In the genomic region with DNA sequence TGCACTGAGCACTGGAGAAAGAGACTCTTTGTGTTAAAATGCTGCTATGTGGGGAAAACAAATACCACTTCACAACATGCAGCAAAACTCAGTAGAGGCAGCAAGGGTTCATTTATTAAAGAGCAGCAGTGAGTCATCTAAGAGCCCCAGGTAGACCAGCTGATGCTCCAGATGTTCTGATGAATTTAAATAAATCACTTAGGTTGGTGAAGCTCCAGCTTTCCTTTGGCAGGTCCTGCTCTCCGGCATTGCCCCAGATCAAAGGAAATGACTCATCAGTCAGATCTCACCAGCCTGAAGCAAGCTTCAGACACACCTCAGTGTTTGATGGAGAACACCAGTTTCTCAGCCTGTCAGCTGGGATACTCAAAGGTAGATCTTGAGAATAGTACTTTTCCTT, we compare ENCODE assay signal across 14 mouse cellular contexts. TPM values are rescaled to one million over a fixed set of nuclear protein-coding genes. Genes with fewer than 3 reads are reported as not detected.
"Had no signal": no experiment of that assay in that cellular context is flagged by ENCODE, and none has a peak within 500 bp of the region (broad histone marks: within the 10 kb centered on the region; RNA-seq: fewer than 3 reads in every experiment).

No protein-coding gene starts in this region.

- H3K27me3 ChIP-seq: limb, embryonic 12.5 days; neural tube, embryonic 12.5 days had no signal

- DNase-seq: kidney, adult 9 months; kidney, postnatal 36 days; lung, adult 18-20 months; midbrain, embryonic 14.5 days; thymus, adult 2 months; thymus, postnatal 25 days had no signal

- H3K27ac ChIP-seq: kidney, postnatal 0 days; left cerebral cortex, adult 2 months; limb, embryonic 12.5 days; liver, embryonic 14.5 days; midbrain, embryonic 10.5 days; neural tube, embryonic 12.5 days had no signal

- H3K9me3 ChIP-seq: limb, embryonic 12.5 days; midbrain, embryonic 10.5 days; neural tube, embryonic 12.5 days had no signal

- H3K4me2 ChIP-seq: limb, embryonic 12.5 days; neural tube, embryonic 12.5 days had no signal

- H3K4me3 ChIP-seq: left cerebral cortex, adult 2 months; limb, embryonic 12.5 days; midbrain, embryonic 10.5 days; neural tube, embryonic 12.5 days had no signal

- H3K4me1 ChIP-seq: limb, embryonic 12.5 days; midbrain, embryonic 10.5 days; neural tube, embryonic 12.5 days had no signal

- H3K9ac ChIP-seq: limb, embryonic 12.5 days; liver, embryonic 14.5 days; neural tube, embryonic 12.5 days had no signal

- H3K36me3 ChIP-seq: limb, embryonic 12.5 days; midbrain, embryonic 10.5 days; neural tube, embryonic 12.5 days had no signal

RNA-seq across cellular contexts. Expression of gene B430305J03Rik, which starts 20.1 kb away (rescaled TPM):
- polyA plus RNA-seq: kidney, postnatal 0 days; limb, embryonic 12.5 days; lung, embryonic 16.5 days; midbrain, embryonic 10.5 days; midbrain, embryonic 14.5 days; neural tube, embryonic 12.5 days; stomach, embryonic 14.5 days had no signal
